Mouse (Mus musculus): Measurements from ENCODE around the gene Col24a1. TPM values are rescaled to one million over a fixed set of nuclear protein-coding genes. Genes with fewer than 3 reads are reported as not detected.

Col24a1 gene
- polyA plus RNA-seq, 1 experiment from 2014 or later: 0.33 TPM

- Histone ChIP-seq H3K4me2 (ENCODE audit: low read depth, low read length) (no peak overlapping the region), H3K27ac (ENCODE audit: low read depth) (no peak overlapping the region), H3K9me3 (ENCODE audit: low read length) (no peaks in the 10 kb centered on the region), H3K9ac (replicated peaks) (no peak overlapping the region), H3K27me3 (ENCODE audit: insufficient read depth, low read length) (no peaks in the 10 kb centered on the region), H3K4me3 (ENCODE audit: low read depth, low read length) (no peak overlapping the region), H3K36me3 (replicated peaks; ENCODE audit: insufficient read depth, low read length) (no peaks in the 10 kb centered on the region), H3K4me1 (ENCODE audit: insufficient read depth) (no peaks in the 10 kb centered on the region)
- TF ChIP-seq CTCF (IDR thresholded peaks at IDR 0.05; ENCODE audit: low read depth) (no peak), EP300 (IDR thresholded peaks at IDR 0.05; ENCODE audit: low read depth) (no peak)
- WGBS (ENCODE audit: insufficient replicate concordance): 72% methylated on average over 5 of the region's 5 CpGs
- no peak for DNase-seq
- no peak for ATAC-seq
These were observed 164.8 kb downstream of the Col24a1 start for GRCm38 (mm10) chr3:145457039-145457438.

GRCm38 (mm10) chr3:145462351-145462750 lies 170.1 kb downstream of the Col24a1 start:
- H3K4me1 ChIP-seq (ENCODE audit: insufficient read depth): no peaks in the 10 kb centered on the region
- ATAC-seq (no peak), DNase-seq (no peak)
- H3K36me3 ChIP-seq (replicated peaks; ENCODE audit: insufficient read depth, low read length): no peaks in the 10 kb centered on the region
- no peak overlapping the region for H3K9ac ChIP-seq (replicated peaks)
- H3K27ac ChIP-seq (ENCODE audit: low read depth): no peak overlapping the region
- TF ChIP-seq EP300 (IDR thresholded peaks at IDR 0.05; ENCODE audit: low read depth) (no peak), CTCF (IDR thresholded peaks at IDR 0.05; ENCODE audit: low read depth) (no peak)
- H3K9me3 ChIP-seq (ENCODE audit: low read length): no peaks in the 10 kb centered on the region
- WGBS (ENCODE audit: insufficient replicate concordance): 50% methylated on average over 7 of the region's 7 CpGs
- H3K4me2 ChIP-seq (ENCODE audit: low read depth, low read length): no peak overlapping the region
- no peaks in the 10 kb centered on the region for H3K27me3 ChIP-seq (ENCODE audit: insufficient read depth, low read length)
- no peak overlapping the region for H3K4me3 ChIP-seq (ENCODE audit: low read depth, low read length)

GRCm38 (mm10) chr3:145463731-145464130 lies 171.5 kb downstream of the Col24a1 start:
- ATAC-seq (no peak), DNase-seq (no peak)
- Histone ChIP-seq H3K27ac (ENCODE audit: low read depth) (no peak overlapping the region), H3K9ac (replicated peaks) (no peak overlapping the region), H3K9me3 (ENCODE audit: low read length) (no peaks in the 10 kb centered on the region), H3K4me2 (ENCODE audit: low read depth, low read length) (no peak overlapping the region), H3K27me3 (ENCODE audit: insufficient read depth, low read length) (no peaks in the 10 kb centered on the region), H3K4me3 (ENCODE audit: low read depth, low read length) (no peak overlapping the region), H3K4me1 (ENCODE audit: insufficient read depth) (no peaks in the 10 kb centered on the region), H3K36me3 (replicated peaks; ENCODE audit: insufficient read depth, low read length) (no peaks in the 10 kb centered on the region)
- 81% methylated on average over 2 of the region's 2 CpGs for WGBS (ENCODE audit: insufficient replicate concordance)
- TF ChIP-seq CTCF (IDR thresholded peaks at IDR 0.05; ENCODE audit: low read depth) (no peak), EP300 (IDR thresholded peaks at IDR 0.05; ENCODE audit: low read depth) (no peak)

DNA sequence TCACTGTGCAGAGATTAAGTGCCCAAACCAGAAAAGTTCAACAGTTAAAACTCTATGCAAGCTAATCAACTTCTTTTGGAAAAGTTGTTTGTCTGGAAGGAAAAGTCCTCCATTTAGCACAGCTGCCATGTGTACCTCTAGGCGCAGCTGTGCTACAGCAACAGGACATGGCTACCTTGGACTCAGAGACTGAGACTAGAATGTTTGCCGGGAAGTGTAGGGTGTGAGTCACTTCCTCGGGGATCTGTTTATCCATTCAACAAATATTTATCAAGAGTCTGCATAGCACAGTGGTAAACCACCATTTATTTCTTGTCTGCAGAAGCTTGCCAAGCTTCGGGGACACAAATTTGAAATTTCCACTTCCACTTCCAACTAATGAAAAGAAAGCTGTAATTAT lies 178.8 kb downstream of the Col24a1 start:
- Histone ChIP-seq H3K27ac (ENCODE audit: low read depth) (no peak overlapping the region), H3K27me3 (ENCODE audit: insufficient read depth, low read length) (no peaks in the 10 kb centered on the region), H3K4me1 (ENCODE audit: insufficient read depth) (no peaks in the 10 kb centered on the region), H3K4me3 (ENCODE audit: low read depth, low read length) (no peak overlapping the region), H3K9ac (replicated peaks) (no peak overlapping the region), H3K4me2 (ENCODE audit: low read depth, low read length) (no peak overlapping the region), H3K36me3 (replicated peaks; ENCODE audit: insufficient read depth, low read length) (no peaks in the 10 kb centered on the region), H3K9me3 (ENCODE audit: low read length) (no peaks in the 10 kb centered on the region)
- DNase-seq (no peak), ATAC-seq (no peak)
- WGBS (ENCODE audit: insufficient replicate concordance): 35% methylated on average over 4 of the region's 4 CpGs
- TF ChIP-seq CTCF (IDR thresholded peaks at IDR 0.05; ENCODE audit: low read depth) (no peak), EP300 (IDR thresholded peaks at IDR 0.05; ENCODE audit: low read depth) (no peak)

DNA sequence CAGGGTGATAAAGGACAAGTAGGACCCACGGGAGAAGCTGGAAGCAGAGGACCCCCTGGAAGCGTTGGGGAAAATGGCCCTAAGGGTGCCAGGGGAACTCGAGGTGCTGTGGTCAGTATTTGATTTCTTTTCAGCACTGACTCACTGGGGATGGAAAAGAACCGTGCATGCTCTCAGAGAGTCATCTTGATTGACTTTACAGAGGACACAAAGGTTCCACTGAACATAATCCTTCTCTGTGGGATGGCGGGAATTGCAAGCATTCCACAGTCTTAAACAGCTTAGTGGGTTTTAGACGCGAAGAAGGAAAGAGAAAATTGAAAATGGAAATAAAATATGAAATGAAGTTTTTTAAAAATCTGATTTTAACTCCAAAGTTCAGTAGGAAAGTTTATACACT lies 181.9 kb downstream of the Col24a1 start:
- ATAC-seq (no peak), DNase-seq (no peak)
- 69% methylated on average over 7 of the region's 7 CpGs for WGBS (ENCODE audit: insufficient replicate concordance)
- Histone ChIP-seq H3K27ac (ENCODE audit: low read depth) (no peak overlapping the region), H3K4me2 (ENCODE audit: low read depth, low read length) (no peak overlapping the region), H3K9ac (replicated peaks) (no peak overlapping the region), H3K9me3 (ENCODE audit: low read length) (no peaks in the 10 kb centered on the region), H3K27me3 (ENCODE audit: insufficient read depth, low read length) (no peaks in the 10 kb centered on the region), H3K4me3 (ENCODE audit: low read depth, low read length) (no peak overlapping the region), H3K36me3 (replicated peaks; ENCODE audit: insufficient read depth, low read length) (no peaks in the 10 kb centered on the region), H3K4me1 (ENCODE audit: insufficient read depth) (no peaks in the 10 kb centered on the region)
- TF ChIP-seq EP300 (IDR thresholded peaks at IDR 0.05; ENCODE audit: low read depth): no peak
- TF ChIP-seq CTCF (IDR thresholded peaks at IDR 0.05; ENCODE audit: low read depth): no peak

- no peak for TF ChIP-seq CTCF (IDR thresholded peaks at IDR 0.05; ENCODE audit: low read depth)
- no peak for TF ChIP-seq EP300 (IDR thresholded peaks at IDR 0.05; ENCODE audit: low read depth)
- no peaks in the 10 kb centered on the region for H3K36me3 ChIP-seq (replicated peaks; ENCODE audit: insufficient read depth, low read length)
- no peaks in the 10 kb centered on the region for H3K27me3 ChIP-seq (ENCODE audit: insufficient read depth, low read length)
- H3K4me3 ChIP-seq (ENCODE audit: low read depth, low read length): no peak overlapping the region
- no peak overlapping the region for H3K9ac ChIP-seq (replicated peaks)
- H3K4me1 ChIP-seq (ENCODE audit: insufficient read depth): no peaks in the 10 kb centered on the region
- no peak for DNase-seq
- H3K9me3 ChIP-seq (ENCODE audit: low read length): no peaks in the 10 kb centered on the region
- no peak for ATAC-seq
- no peak overlapping the region for H3K27ac ChIP-seq (ENCODE audit: low read depth)
- no peak overlapping the region for H3K4me2 ChIP-seq (ENCODE audit: low read depth, low read length)
- 75% methylated on average over 3 of the region's 3 CpGs for WGBS (ENCODE audit: insufficient replicate concordance)
These were observed 184.4 kb downstream of the Col24a1 start for GRCm38 (mm10) chr3:145476634-145477033.

GRCm38 (mm10) chr3:145477074-145477473 lies 184.8 kb downstream of the Col24a1 start:
- H3K4me3 ChIP-seq (ENCODE audit: low read depth, low read length): no peak overlapping the region
- no peaks in the 10 kb centered on the region for H3K27me3 ChIP-seq (ENCODE audit: insufficient read depth, low read length)
- no peaks in the 10 kb centered on the region for H3K4me1 ChIP-seq (ENCODE audit: insufficient read depth)
- 63% methylated on average over 11 of the region's 11 CpGs for WGBS (ENCODE audit: insufficient replicate concordance)
- no peak overlapping the region for H3K27ac ChIP-seq (ENCODE audit: low read depth)
- no peaks in the 10 kb centered on the region for H3K36me3 ChIP-seq (replicated peaks; ENCODE audit: insufficient read depth, low read length)
- no peaks in the 10 kb centered on the region for H3K9me3 ChIP-seq (ENCODE audit: low read length)
- DNase-seq: no peak
- no peak for ATAC-seq
- H3K4me2 ChIP-seq (ENCODE audit: low read depth, low read length): no peak overlapping the region
- H3K9ac ChIP-seq (replicated peaks): no peak overlapping the region
- no peak for TF ChIP-seq CTCF (IDR thresholded peaks at IDR 0.05; ENCODE audit: low read depth)
- TF ChIP-seq EP300 (IDR thresholded peaks at IDR 0.05; ENCODE audit: low read depth): no peak
